Mouse (Mus musculus): ENCODE results near the gene Magi1. TPM values are rescaled to one million over a fixed set of nuclear protein-coding genes. Genes with fewer than 3 reads are reported as not detected.

Gene Magi1
- polyA plus RNA-seq, 1 experiment from 2014 or later = 7.9 TPM

GRCm38 (mm10) chr6:94176705-94177104 lies 107.0 kb downstream of the Magi1 start:
- Histone ChIP-seq H3K36me3 (ENCODE audit: control insufficient read depth, insufficient read depth, low read length) (no peaks in the 10 kb centered on the region), H3K4me3 (ENCODE audit: control insufficient read depth in 1 of 2, insufficient read depth in 1 of 2, low read depth in 1 of 2, low read length in 2 of 2) (no peak overlapping the region), H3K9ac (ENCODE audit: low read length) (0 out of 2 replicates have a peak overlapping the region, but pooled peaks have one; percentile 4), H3K27me3 (ENCODE audit: control insufficient read depth, insufficient read depth, low read length) (no peaks in the 10 kb centered on the region), H3K4me2 (ENCODE audit: low read length) (no peak overlapping the region), H3K27ac (replicated peaks in 1 of 2; ENCODE audit: control insufficient read depth in 1 of 2, insufficient read depth in 1 of 2, low read depth in 2 of 2, low read length in 2 of 2) (no peak overlapping the region), H3K4me1 (ENCODE audit: control insufficient read depth in 2 of 2, insufficient read depth in 2 of 2, low read length in 2 of 2) (peaks cover 9 to 27% of the 10 kb centered on the region in 2 experiments; a peak in 3 of 4 replicates), H3K9me3 (ENCODE audit: control insufficient read depth, low read length) (no peaks in the 10 kb centered on the region)
- no peak for ATAC-seq (ENCODE audit: insufficient number of reproducible peaks, insufficient read depth, low FRiP score, low read depth)
- 25% methylated on average over 4 of the region's 4 CpGs for WGBS

DNA sequence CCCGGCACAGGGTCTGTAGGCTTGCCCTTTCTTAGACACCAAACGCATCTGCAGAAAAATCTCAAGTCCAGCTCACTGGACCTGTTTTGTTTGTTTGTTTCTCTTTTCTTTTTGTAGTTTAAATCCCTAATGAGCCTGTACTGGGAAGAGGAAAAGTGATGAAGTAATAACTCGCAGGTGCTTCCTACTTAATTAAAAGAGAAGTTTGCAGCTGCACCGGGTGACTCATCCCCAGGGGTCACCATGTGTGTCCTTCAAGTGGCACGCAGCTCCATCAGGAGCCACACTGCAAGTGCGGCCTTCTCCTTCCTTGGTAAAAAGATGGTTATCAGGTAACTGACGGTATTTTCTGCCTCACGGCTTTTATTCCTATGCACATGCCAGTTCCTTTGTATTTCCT lies 112.5 kb downstream of the Magi1 start:
- Histone ChIP-seq H3K9me3 (ENCODE audit: control insufficient read depth, low read length) (no peaks in the 10 kb centered on the region), H3K36me3 (ENCODE audit: control insufficient read depth, insufficient read depth, low read length) (no peaks in the 10 kb centered on the region), H3K4me2 (ENCODE audit: low read length) (no peak overlapping the region), H3K4me1 (ENCODE audit: control insufficient read depth in 2 of 2, insufficient read depth in 2 of 2, low read length in 2 of 2) (peaks cover 12 to 32% of the 10 kb centered on the region in 2 experiments), H3K9ac (ENCODE audit: low read length) (no peak overlapping the region), H3K4me3 (ENCODE audit: control insufficient read depth in 1 of 2, insufficient read depth in 1 of 2, low read depth in 1 of 2, low read length in 2 of 2) (no peak overlapping the region), H3K27ac (replicated peaks in 1 of 2; ENCODE audit: control insufficient read depth in 1 of 2, insufficient read depth in 1 of 2, low read depth in 2 of 2, low read length in 2 of 2) (peak overlapping the region; percentile 40 to 66), H3K27me3 (ENCODE audit: control insufficient read depth, insufficient read depth, low read length) (no peaks in the 10 kb centered on the region)
- no peak for ATAC-seq (ENCODE audit: insufficient number of reproducible peaks, insufficient read depth, low FRiP score, low read depth)
- 34% methylated on average over 8 of the region's 8 CpGs for WGBS

GRCm38 (mm10) chr6:94169581-94170194 lies 114.0 kb downstream of the Magi1 start:
- Histone ChIP-seq H3K4me1 (ENCODE audit: control insufficient read depth in 2 of 2, insufficient read depth in 2 of 2, low read length in 2 of 2) (peaks cover 23 to 41% of the 10 kb centered on the region in 2 experiments), H3K4me3 (ENCODE audit: control insufficient read depth in 1 of 2, insufficient read depth in 1 of 2, low read depth in 1 of 2, low read length in 2 of 2) (no peak overlapping the region), H3K27me3 (ENCODE audit: control insufficient read depth, insufficient read depth, low read length) (no peaks in the 10 kb centered on the region), H3K9ac (ENCODE audit: low read length) (no peak overlapping the region), H3K36me3 (ENCODE audit: control insufficient read depth, insufficient read depth, low read length) (no peaks in the 10 kb centered on the region), H3K4me2 (ENCODE audit: low read length) (no peak overlapping the region), H3K9me3 (ENCODE audit: control insufficient read depth, low read length) (no peaks in the 10 kb centered on the region), H3K27ac (replicated peaks in 1 of 2; ENCODE audit: control insufficient read depth in 1 of 2, insufficient read depth in 1 of 2, low read depth in 2 of 2, low read length in 2 of 2) (peak overlapping the region; percentile 38 to 75)
- no peak for ATAC-seq (ENCODE audit: insufficient number of reproducible peaks, insufficient read depth, low FRiP score, low read depth)
- 49% methylated on average over 9 of the region's 9 CpGs for WGBS

- H3K27me3 ChIP-seq (ENCODE audit: control insufficient read depth, insufficient read depth, low read length) = no peaks in the 10 kb centered on the region
- no peak for ATAC-seq (ENCODE audit: insufficient number of reproducible peaks, insufficient read depth, low FRiP score, low read depth)
- H3K4me1 ChIP-seq (ENCODE audit: control insufficient read depth in 2 of 2, insufficient read depth in 2 of 2, low read length in 2 of 2) = peaks cover 27 to 47% of the 10 kb centered on the region in 2 experiments
- H3K4me2 ChIP-seq (ENCODE audit: low read length) = no peak overlapping the region
- H3K9ac ChIP-seq (ENCODE audit: low read length) = no peak overlapping the region
- no peak overlapping the region for H3K4me3 ChIP-seq (ENCODE audit: control insufficient read depth in 1 of 2, insufficient read depth in 1 of 2, low read depth in 1 of 2, low read length in 2 of 2)
- no peaks in the 10 kb centered on the region for H3K36me3 ChIP-seq (ENCODE audit: control insufficient read depth, insufficient read depth, low read length)
- H3K9me3 ChIP-seq (ENCODE audit: control insufficient read depth, low read length) = no peaks in the 10 kb centered on the region
- 93% methylated on average over 1 of the region's 1 CpGs for WGBS
- H3K27ac ChIP-seq (replicated peaks in 1 of 2; ENCODE audit: control insufficient read depth in 1 of 2, insufficient read depth in 1 of 2, low read depth in 2 of 2, low read length in 2 of 2) = no peak overlapping the region
Measured at GRCm38 (mm10) chr6:94165951-94166350, 117.8 kb downstream of the Magi1 start.

DNA sequence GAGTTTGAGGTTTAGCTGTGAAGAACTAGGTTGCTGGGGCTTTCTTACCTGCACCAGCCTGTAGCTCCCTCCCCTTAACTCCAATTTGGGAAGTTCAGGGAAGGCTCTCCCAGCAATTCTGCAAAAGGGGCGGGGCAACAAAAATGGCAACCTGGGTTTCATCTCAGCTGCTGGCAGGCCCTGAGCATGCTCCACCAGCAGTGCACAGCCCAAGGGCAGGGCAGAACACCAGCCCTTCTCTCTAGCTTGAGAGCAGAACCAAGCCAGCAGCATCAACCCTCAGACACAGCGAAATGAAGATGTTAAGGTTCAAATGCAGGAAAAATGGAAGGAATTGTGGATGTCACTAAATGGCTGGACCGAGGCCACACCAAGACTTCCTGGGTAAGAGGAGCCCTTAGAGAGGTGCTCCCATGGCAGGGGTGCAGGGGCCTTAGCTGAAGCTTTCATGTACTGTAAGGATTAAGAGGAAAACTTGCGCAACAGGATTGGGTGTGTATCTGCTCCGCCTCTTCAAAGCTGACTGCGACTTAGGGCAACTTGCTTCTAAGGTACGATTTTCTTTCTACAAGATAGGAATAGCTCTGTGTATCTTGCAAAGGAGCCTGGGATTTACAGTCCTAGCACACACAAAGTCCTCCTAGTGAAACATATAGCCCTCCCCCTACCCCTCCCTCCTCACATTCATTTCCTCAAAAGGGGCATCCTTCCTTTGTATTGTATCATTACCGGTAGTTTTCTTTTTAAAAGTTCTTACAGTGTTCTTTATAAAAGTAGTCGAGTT lies 118.8 kb downstream of the Magi1 start:
- no peak overlapping the region for H3K4me2 ChIP-seq (ENCODE audit: low read length)
- no peak for ATAC-seq (ENCODE audit: insufficient number of reproducible peaks, insufficient read depth, low FRiP score, low read depth)
- no peaks in the 10 kb centered on the region for H3K36me3 ChIP-seq (ENCODE audit: control insufficient read depth, insufficient read depth, low read length)
- H3K27ac ChIP-seq (replicated peaks in 1 of 2; ENCODE audit: control insufficient read depth in 1 of 2, insufficient read depth in 1 of 2, low read depth in 2 of 2, low read length in 2 of 2) = no peak overlapping the region
- WGBS = 79% methylated on average over 9 of the region's 9 CpGs
- H3K27me3 ChIP-seq (ENCODE audit: control insufficient read depth, insufficient read depth, low read length) = no peaks in the 10 kb centered on the region
- no peak overlapping the region for H3K9ac ChIP-seq (ENCODE audit: low read length)
- H3K4me3 ChIP-seq (ENCODE audit: control insufficient read depth in 1 of 2, insufficient read depth in 1 of 2, low read depth in 1 of 2, low read length in 2 of 2) = no peak overlapping the region
- peaks cover 24 to 39% of the 10 kb centered on the region in 2 experiments for H3K4me1 ChIP-seq (ENCODE audit: control insufficient read depth in 2 of 2, insufficient read depth in 2 of 2, low read length in 2 of 2)
- H3K9me3 ChIP-seq (ENCODE audit: control insufficient read depth, low read length) = no peaks in the 10 kb centered on the region

GRCm38 (mm10) chr6:94163325-94163995 lies 120.3 kb downstream of the Magi1 start:
- no peak for ATAC-seq (ENCODE audit: insufficient number of reproducible peaks, insufficient read depth, low FRiP score, low read depth)
- H3K27ac ChIP-seq (replicated peaks in 1 of 2; ENCODE audit: control insufficient read depth in 1 of 2, insufficient read depth in 1 of 2, low read depth in 2 of 2, low read length in 2 of 2) = peak overlapping the region; percentile 48 to 70
- 36% methylated on average over 9 of the region's 9 CpGs for WGBS
- H3K4me1 ChIP-seq (ENCODE audit: control insufficient read depth in 2 of 2, insufficient read depth in 2 of 2, low read length in 2 of 2) = peaks cover 24 to 47% of the 10 kb centered on the region in 2 experiments
- H3K9ac ChIP-seq (ENCODE audit: low read length) = peak overlapping the region; percentile 60
- no peaks in the 10 kb centered on the region for H3K27me3 ChIP-seq (ENCODE audit: control insufficient read depth, insufficient read depth, low read length)
- H3K4me3 ChIP-seq (ENCODE audit: control insufficient read depth in 1 of 2, insufficient read depth in 1 of 2, low read depth in 1 of 2, low read length in 2 of 2) = peak overlapping the region in 1 of 2 experiments; percentile 4; a peak in 1 of 4 replicates
- peak overlapping the region; percentile 49 for H3K4me2 ChIP-seq (ENCODE audit: low read length)
- no peaks in the 10 kb centered on the region for H3K36me3 ChIP-seq (ENCODE audit: control insufficient read depth, insufficient read depth, low read length)
- H3K9me3 ChIP-seq (ENCODE audit: control insufficient read depth, low read length) = no peaks in the 10 kb centered on the region

GRCm38 (mm10) chr6:94162918-94163317 lies 120.8 kb downstream of the Magi1 start:
- Histone ChIP-seq H3K9me3 (ENCODE audit: control insufficient read depth, low read length) (no peaks in the 10 kb centered on the region), H3K36me3 (ENCODE audit: control insufficient read depth, insufficient read depth, low read length) (no peaks in the 10 kb centered on the region), H3K4me1 (ENCODE audit: control insufficient read depth in 2 of 2, insufficient read depth in 2 of 2, low read length in 2 of 2) (peaks cover 28 to 53% of the 10 kb centered on the region in 2 experiments), H3K4me2 (ENCODE audit: low read length) (peak overlapping the region; percentile 49), H3K27me3 (ENCODE audit: control insufficient read depth, insufficient read depth, low read length) (no peaks in the 10 kb centered on the region), H3K27ac (replicated peaks in 1 of 2; ENCODE audit: control insufficient read depth in 1 of 2, insufficient read depth in 1 of 2, low read depth in 2 of 2, low read length in 2 of 2) (peak overlapping the region; percentile 48 to 70), H3K4me3 (ENCODE audit: control insufficient read depth in 1 of 2, insufficient read depth in 1 of 2, low read depth in 1 of 2, low read length in 2 of 2) (peak overlapping the region in 1 of 2 experiments; percentile 4; a peak in 1 of 4 replicates), H3K9ac (ENCODE audit: low read length) (peak overlapping the region; percentile 60)
- ATAC-seq (ENCODE audit: insufficient number of reproducible peaks, insufficient read depth, low FRiP score, low read depth) = no peak
- 66% methylated on average over 8 of the region's 8 CpGs for WGBS
